Mouse (Mus musculus) thymus, adult 2 months (tissue): Measurements from ENCODE around the gene Kmt2d. TPM values are rescaled to one million over a fixed set of nuclear protein-coding genes. Genes with fewer than 3 reads are reported as not detected.

ENCODE experiments used
- DNase-seq: peaks from one replicate; pipeline ENCODE4 v3.0.0; 2021
- H3K27ac ChIP-seq: fragments of 200-500 bp; 2 replicates; pipeline ENCODE4 v1.5.1; 2012; ENCODE audit warnings: low read length, control low read depth; ENCODE audit not compliant: control insufficient read depth, insufficient read depth
- H3K27me3 ChIP-seq: fragments of 200-500 bp; 2 replicates; pipeline ENCODE4 v1.6.1; 2012; ENCODE audit warnings: mild to moderate bottlenecking, low read length, moderate library complexity, mixed read lengths; ENCODE audit not compliant: control insufficient read depth, insufficient read depth
- H3K36me3 ChIP-seq: fragments of 200-500 bp; 2 replicates; pipeline ENCODE4 v1.6.1; 2012; ENCODE audit warnings: mild to moderate bottlenecking, low read length, moderate library complexity; ENCODE audit not compliant: control insufficient read depth, insufficient read depth
- H3K4me1 ChIP-seq: fragments of 200-500 bp; replicated peaks from 2 replicates; pipeline ENCODE4 v1.6.1; 2012; ENCODE audit warnings: low read length; ENCODE audit not compliant: control insufficient read depth, insufficient read depth
- H3K4me3 ChIP-seq: fragments of 200-500 bp; 2 replicates; pipeline ENCODE4 v1.5.1; 2012; ENCODE audit warnings: mild to moderate bottlenecking, low read length, control low read depth, moderate library complexity; ENCODE audit not compliant: control insufficient read depth, insufficient read depth
- CTCF ChIP-seq: fragments of 200-500 bp; IDR thresholded peaks from 2 replicates; pipeline ENCODE4 v1.5.1; 2012; ENCODE audit warnings: mild to moderate bottlenecking, control low read depth, low read length, moderate library complexity, borderline replicate concordance; ENCODE audit not compliant: control insufficient read depth, poor library complexity, insufficient read depth; ENCODE audit errors: extremely low read depth
- POLR2A ChIP-seq: fragments of 200-500 bp; IDR thresholded peaks from 2 replicates; pipeline ENCODE4 v1.6.1; 2012; ENCODE audit warnings: mild to moderate bottlenecking, low read length, control low read depth, moderate library complexity; ENCODE audit not compliant: control insufficient read depth, poor library complexity, insufficient read depth; ENCODE audit errors: extremely low read depth
- WGBS: fragments of 180-500 bp; shearing (Covaris S2); methylation state at CpG from one replicate; pipeline ENCODE4 v1.1.7; 2018; 5-methylcytosine and 5-hydroxymethylcytosine counted together
- polyA plus RNA-seq: library from polyadenylated mRNA; depleted of rRNA; stranded (reverse); fragments of >200 nt; gene quantifications from 2 replicates; pipeline ENCODE4 v1.2.3, GENCODE M21; 2012

The Kmt2d gene
- polyA plus RNA-seq, 1 experiment = 69.1 TPM

DNA sequence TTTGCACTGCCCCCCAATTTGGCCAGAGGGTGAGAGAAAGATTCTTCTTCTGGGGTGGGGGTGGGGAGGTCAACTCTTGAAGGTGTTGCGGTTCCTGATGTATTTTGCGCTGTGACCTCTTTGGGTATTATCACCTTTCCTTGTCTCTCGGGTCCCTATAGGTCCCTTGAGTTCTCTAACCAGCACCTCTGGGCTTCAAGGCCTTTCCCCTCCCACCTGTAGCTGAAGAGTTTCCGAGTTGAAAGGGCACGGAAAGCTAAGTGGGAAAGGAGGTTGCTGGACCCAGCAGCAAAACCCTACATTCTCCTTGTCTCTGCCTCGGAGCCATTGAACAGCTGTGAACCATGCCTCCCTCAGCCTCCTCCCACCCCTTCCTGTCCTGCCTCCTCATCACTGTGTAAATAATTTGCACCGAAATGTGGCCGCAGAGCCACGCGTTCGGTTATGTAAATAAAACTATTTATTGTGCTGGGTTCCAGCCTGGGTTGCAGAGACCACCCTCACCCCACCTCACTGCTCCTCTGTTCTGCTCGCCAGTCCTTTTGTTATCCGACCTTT, 77.8 kb downstream of the Kmt2d start:
- Histone ChIP-seq H3K27me3 (peaks cover 54% of the 10 kb centered on the region), H3K4me1 (peaks cover 15% of the 10 kb centered on the region; the same call in 1 of the 2 replicates), H3K36me3 (no peaks in the 10 kb centered on the region), H3K27ac (no peak overlapping the region), H3K4me3 (no peak overlapping the region)
- WGBS = 7% methylated on average over 13 of the region's 13 CpGs
- DNase-seq = no peak
- TF ChIP-seq CTCF = no peak
- TF ChIP-seq POLR2A = no peak

DNA sequence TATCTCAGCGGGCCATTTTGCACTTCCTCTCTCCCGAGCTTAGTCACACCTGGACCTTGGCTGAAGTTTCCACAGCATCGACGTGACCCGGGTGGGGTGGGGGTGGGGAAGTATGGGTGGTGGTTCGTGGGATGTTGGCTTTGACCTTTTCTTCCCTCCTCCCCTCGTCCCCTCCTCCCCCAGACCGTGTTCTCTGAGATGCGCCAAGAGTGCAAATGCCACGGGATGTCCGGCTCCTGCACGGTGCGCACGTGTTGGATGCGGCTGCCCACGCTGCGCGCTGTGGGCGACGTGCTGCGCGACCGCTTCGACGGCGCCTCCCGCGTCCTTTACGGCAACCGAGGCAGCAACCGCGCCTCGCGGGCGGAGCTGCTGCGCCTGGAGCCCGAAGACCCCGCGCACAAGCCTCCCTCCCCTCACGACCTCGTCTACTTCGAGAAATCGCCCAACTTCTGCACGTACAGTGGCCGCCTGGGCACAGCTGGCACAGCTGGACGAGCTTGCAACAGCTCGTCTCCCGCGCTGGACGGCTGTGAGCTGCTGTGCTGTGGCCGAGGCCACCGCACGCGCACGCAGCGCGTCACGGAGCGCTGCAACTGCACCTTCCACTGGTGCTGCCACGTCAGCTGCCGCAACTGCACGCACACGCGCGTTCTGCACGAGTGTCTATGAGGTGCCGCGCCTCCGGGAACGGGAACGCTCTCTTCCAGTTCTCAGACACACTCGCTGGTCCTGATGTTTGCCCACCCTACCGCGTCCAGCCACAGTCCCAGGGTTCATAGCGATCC, 78.6 kb downstream of the Kmt2d start:
- H3K36me3 ChIP-seq = no peaks in the 10 kb centered on the region
- no peak for DNase-seq
- H3K27me3 ChIP-seq = peaks cover 52% of the 10 kb centered on the region
- TF ChIP-seq CTCF = no peak
- no peak for TF ChIP-seq POLR2A
- peaks cover 15% of the 10 kb centered on the region; the same call in 1 of the 2 replicates for H3K4me1 ChIP-seq
- H3K27ac ChIP-seq = no peak overlapping the region
- H3K4me3 ChIP-seq = no peak overlapping the region
- 5% methylated on average over 75 of the region's 75 CpGs for WGBS

DNA sequence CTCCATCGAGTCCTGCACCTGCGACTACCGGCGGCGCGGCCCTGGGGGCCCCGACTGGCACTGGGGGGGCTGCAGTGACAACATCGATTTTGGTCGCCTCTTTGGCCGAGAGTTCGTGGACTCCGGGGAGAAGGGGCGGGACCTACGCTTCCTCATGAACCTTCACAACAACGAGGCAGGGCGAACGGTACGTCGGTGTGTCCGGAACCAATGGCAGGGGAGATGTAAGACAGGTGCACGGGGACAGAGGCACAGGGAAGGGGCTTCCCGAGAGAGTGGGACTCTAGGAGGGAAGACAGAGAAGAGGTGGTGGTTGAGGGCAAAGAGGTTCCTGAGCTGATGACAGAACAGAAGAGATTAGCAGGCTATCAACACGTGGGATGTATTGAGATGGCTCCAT, 79.2 kb downstream of the Kmt2d start:
- TF ChIP-seq CTCF (no peak), POLR2A (no peak)
- no peak overlapping the region for H3K4me3 ChIP-seq
- peaks cover 15% of the 10 kb centered on the region; the same call in 1 of the 2 replicates for H3K4me1 ChIP-seq
- no peak for DNase-seq
- no peaks in the 10 kb centered on the region for H3K36me3 ChIP-seq
- peaks cover 48% of the 10 kb centered on the region for H3K27me3 ChIP-seq
- WGBS = 4% methylated on average over 23 of the region's 23 CpGs
- H3K27ac ChIP-seq = no peak overlapping the region

DNA sequence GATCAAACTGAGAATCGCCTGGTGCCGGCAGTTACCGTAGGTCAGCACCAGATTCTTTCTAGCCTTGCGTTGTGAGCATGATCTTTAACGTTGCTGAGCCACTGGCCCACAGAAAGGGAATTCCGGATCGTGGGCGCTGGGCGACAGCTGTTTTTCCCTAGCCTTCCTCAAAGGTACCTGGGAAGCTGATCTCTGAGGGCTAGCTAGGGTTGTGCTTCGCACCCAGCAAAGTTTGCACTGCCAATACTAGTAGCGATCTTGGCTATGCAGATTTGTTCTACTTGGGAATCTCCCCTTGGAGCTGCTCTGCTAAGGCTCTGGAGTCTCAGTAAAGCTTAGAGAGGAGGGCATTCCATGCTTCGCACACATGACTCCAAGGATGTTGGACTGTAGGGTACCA, 79.8 kb downstream of the Kmt2d start:
- no peak for DNase-seq
- peaks cover 15% of the 10 kb centered on the region; the same call in 1 of the 2 replicates for H3K4me1 ChIP-seq
- H3K27ac ChIP-seq = no peak overlapping the region
- no peak for TF ChIP-seq CTCF
- TF ChIP-seq POLR2A = no peak
- H3K4me3 ChIP-seq = no peak overlapping the region
- H3K27me3 ChIP-seq = peaks cover 43% of the 10 kb centered on the region
- 3% methylated on average over 12 of the region's 12 CpGs for WGBS
- no peaks in the 10 kb centered on the region for H3K36me3 ChIP-seq

DNA sequence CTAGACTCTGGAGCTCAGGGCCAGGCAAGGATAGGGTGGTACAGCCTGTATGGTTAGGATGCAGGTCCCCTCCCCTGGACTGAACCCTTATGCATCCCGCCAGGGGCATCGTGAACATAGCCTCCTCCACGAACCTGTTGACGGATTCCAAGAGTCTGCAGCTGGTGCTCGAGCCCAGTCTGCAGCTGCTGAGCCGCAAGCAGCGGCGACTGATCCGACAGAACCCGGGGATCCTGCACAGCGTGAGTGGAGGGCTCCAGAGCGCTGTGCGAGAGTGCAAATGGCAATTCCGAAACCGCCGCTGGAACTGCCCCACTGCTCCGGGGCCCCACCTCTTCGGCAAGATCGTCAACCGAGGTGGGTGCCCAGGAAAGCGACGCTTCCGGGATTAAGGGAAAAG, 80.2 kb downstream of the Kmt2d start:
- WGBS = 3% methylated on average over 23 of the region's 23 CpGs
- Histone ChIP-seq H3K4me1 (peaks cover 15% of the 10 kb centered on the region; the same call in 1 of the 2 replicates), H3K27ac (no peak overlapping the region), H3K27me3 (peaks cover 44% of the 10 kb centered on the region), H3K36me3 (no peaks in the 10 kb centered on the region), H3K4me3 (no peak overlapping the region)
- DNase-seq = no peak
- TF ChIP-seq CTCF (no peak), POLR2A (no peak)

DNA sequence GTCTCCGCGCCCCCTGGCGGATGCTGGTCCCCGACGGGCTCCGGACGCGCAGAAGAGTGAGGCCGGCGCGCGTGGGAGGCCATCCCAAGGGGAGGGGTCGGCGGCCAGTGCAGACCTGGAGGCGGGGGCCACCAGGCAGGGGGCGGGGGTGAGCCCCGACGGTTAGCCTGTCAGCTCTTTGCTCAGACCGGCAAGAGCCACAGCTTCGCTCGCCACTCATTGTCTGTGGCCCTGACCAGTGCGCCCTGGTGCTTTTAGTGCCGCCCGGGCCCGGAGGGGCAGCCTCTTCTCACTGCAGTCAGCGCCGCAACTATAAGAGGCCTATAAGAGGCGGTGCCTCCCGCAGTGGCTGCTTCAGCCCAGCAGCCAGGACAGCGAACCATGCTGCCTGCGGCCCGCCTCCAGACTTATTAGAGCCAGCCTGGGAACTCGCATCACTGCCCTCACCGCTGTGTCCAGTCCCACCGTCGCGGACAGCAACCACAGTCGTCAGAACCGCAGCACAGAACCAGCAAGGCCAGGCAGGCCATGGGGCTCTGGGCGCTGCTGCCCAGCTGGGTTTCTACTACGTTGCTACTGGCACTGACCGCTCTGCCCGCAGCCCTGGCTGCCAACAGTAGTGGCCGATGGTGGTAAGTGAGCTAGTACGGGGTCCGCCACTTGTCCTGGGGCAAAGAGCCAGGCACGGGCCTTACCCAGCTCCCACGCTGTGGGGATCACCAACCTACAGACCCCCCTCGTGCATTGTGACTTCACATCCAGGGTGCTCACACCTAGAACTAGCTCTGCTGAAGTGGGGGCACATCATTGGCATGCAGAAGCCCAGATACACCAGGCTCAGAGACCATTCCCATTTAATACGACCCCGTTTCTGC, 81.1 kb downstream of the Kmt2d start, which contains the start of gene Wnt1:
Gene Wnt1 (plus strand): TSS at position 197 of the 875 bp plus-strand sequence.
- TF ChIP-seq POLR2A = no peak
- peak; percentile 77; the same call in 1 of the 2 replicates for TF ChIP-seq CTCF
- no peak within 1 kb of the TSS for H3K4me3 ChIP-seq
- 10% methylated on average over 51 of the region's 51 CpGs for WGBS
- H3K4me1 ChIP-seq = peaks cover 15% of the 10 kb centered on the region; the same call in 1 of the 2 replicates
- H3K36me3 ChIP-seq = no peaks in the 10 kb centered on the region
- peak; percentile 69 for DNase-seq
- peaks cover 45% of the 10 kb centered on the region for H3K27me3 ChIP-seq
- no peak within 1 kb of the TSS for H3K27ac ChIP-seq
